Comparison of ENCODE assay signal across 7 mouse cellular contexts in the genomic region with DNA sequence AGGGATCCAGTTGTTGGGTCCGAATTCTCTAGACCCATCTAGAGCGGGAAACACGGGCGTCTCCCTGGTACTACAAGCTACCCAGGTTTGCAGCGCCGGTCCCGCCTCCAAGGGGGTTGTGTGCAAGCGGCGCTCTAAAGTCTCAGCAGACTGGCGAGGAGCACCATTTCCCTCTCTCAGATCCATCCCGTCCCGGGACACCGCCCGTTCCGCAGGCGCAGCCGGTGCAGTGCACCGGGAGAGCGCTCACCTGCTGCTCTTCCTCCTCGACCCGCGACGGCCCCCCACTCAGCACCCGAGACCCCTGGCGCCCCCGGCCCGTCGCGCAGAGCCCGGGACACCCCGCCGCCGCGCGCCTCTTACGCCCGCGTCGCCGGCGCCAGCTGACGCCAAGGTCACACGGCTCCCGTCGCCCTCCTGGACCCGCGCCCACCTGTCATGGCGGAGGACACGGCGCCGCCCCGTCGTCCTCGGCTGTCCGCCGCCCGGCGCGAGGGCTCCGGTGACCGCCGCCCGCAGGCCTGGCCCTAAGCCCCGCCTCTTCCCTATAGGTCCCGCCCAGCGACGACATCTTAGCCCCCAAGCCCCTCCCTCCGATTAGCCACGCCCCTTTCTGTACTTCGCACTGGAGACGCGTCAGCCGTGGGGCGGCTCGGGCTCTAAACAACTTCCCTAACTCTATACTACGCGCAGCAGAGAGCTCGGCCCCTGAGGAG. TPM values are rescaled to one million over a fixed set of nuclear protein-coding genes. Genes with fewer than 3 reads are reported as not detected.
A peak's percentile ranks its signal among the peaks of the same experiment; 100 is the strongest.
DNase-seq lines count a peak whose midpoint lies in the region; ATAC-seq lines count a peak whose summit lies in the region.

A gene (minus strand): TSS at position 534 of the 716 bp plus-strand sequence.

- no peaks in the 10 kb centered on the region for H3K9me3 ChIP-seq in embryonic facial prominence, embryonic 11.5 days (replicated peaks; ENCODE audit: control insufficient read depth, low read length)
- H3K9me3 ChIP-seq in limb, embryonic 10.5 days (replicated peaks) = no peaks in the 10 kb centered on the region
- H3K9me3 ChIP-seq in midbrain, embryonic 13.5 days = no peaks in the 10 kb centered on the region

- no peaks in the 10 kb centered on the region for H3K27me3 ChIP-seq in embryonic facial prominence, embryonic 11.5 days (ENCODE audit: control insufficient read depth, insufficient read depth, low read length)
- H3K27me3 ChIP-seq in limb, embryonic 10.5 days (ENCODE audit: low read depth, poor library complexity, severe bottlenecking) = peaks cover 26% of the 10 kb centered on the region
- peaks cover 54% of the 10 kb centered on the region for H3K27me3 ChIP-seq in midbrain, embryonic 13.5 days

- peak within 1 kb of the TSS; percentile 76 for H3K9ac ChIP-seq in embryonic facial prominence, embryonic 11.5 days (replicated peaks; ENCODE audit: low read length)
- H3K9ac ChIP-seq in midbrain, embryonic 13.5 days (replicated peaks) = peak within 1 kb of the TSS; percentile 79

- peak; percentile 82 for ATAC-seq in embryonic facial prominence, embryonic 11.5 days (replicated peaks; ENCODE audit: insufficient number of reproducible peaks, low FRiP score, low TSS enrichment, low read depth)
- ATAC-seq in granulocyte monocyte progenitor cell, adult 5-6 weeks (replicated peaks; ENCODE audit: poor library complexity, severe bottlenecking) = peak; percentile 82
- peak; percentile 75 for ATAC-seq in midbrain, embryonic 13.5 days

- peaks cover 2% of the 10 kb centered on the region; the same call in 1 of the 2 replicates for H3K4me1 ChIP-seq in embryonic facial prominence, embryonic 11.5 days (ENCODE audit: control insufficient read depth, insufficient read depth, low read length)
- H3K4me1 ChIP-seq in limb, embryonic 10.5 days = peaks cover 47% of the 10 kb centered on the region
- peaks cover 42% of the 10 kb centered on the region for H3K4me1 ChIP-seq in midbrain, embryonic 13.5 days (replicated peaks)

- peak within 1 kb of the TSS; percentile 76 for H3K4me3 ChIP-seq in embryonic facial prominence, embryonic 11.5 days (ENCODE audit: low read depth, low read length)
- peak within 1 kb of the TSS; percentile 81 for H3K4me3 ChIP-seq in limb, embryonic 10.5 days
- peak within 1 kb of the TSS; percentile 75 for H3K4me3 ChIP-seq in midbrain, embryonic 13.5 days (replicated peaks)

- under 1% methylated on average over 76 of the region's 78 CpGs for WGBS in embryonic facial prominence, embryonic 11.5 days
- 2% methylated on average over 78 of the region's 78 CpGs for WGBS in limb, embryonic 10.5 days
- WGBS in midbrain, embryonic 13.5 days = 1% methylated on average over 78 of the region's 78 CpGs

- H3K4me2 ChIP-seq in embryonic facial prominence, embryonic 11.5 days (ENCODE audit: low read depth, low read length) = peak within 1 kb of the TSS; percentile 89
- peak within 1 kb of the TSS; percentile 94 for H3K4me2 ChIP-seq in midbrain, embryonic 13.5 days (replicated peaks)

- H3K36me3 ChIP-seq in embryonic facial prominence, embryonic 11.5 days (replicated peaks; ENCODE audit: control insufficient read depth, insufficient read depth, low read depth, low read length) = no peaks in the 10 kb centered on the region
- H3K36me3 ChIP-seq in limb, embryonic 10.5 days = no peaks in the 10 kb centered on the region
- no peaks in the 10 kb centered on the region for H3K36me3 ChIP-seq in midbrain, embryonic 13.5 days

- peak; percentile 98 for DNase-seq in adrenal gland, postnatal 14 days
- DNase-seq in embryonic facial prominence, embryonic 11.5 days (ENCODE audit: low spot score) = peak; percentile 97
- peak; percentile 95 for DNase-seq in kidney, adult 11 months
- DNase-seq in limb, embryonic 10.5 days (ENCODE audit: low spot score) = peak; percentile 90
- peak; percentile 88 for DNase-seq in spleen, adult 12 weeks (ENCODE audit: low spot score)

- H3K27ac ChIP-seq in embryonic facial prominence, embryonic 11.5 days (replicated peaks; ENCODE audit: low read depth, low read length) = no peak within 1 kb of the TSS
- peak within 1 kb of the TSS; percentile 88 for H3K27ac ChIP-seq in limb, embryonic 10.5 days
- H3K27ac ChIP-seq in midbrain, embryonic 13.5 days = no peak within 1 kb of the TSS

RNA-seq across cellular contexts. Expression of the gene that starts here (rescaled TPM):
- 60.3 and 60.6 TPM in 2 replicates for total RNA-seq in adrenal gland, postnatal 14 days (2021)
- 32.1 and 34.4 TPM in 2 replicates for polyA plus RNA-seq in embryonic facial prominence, embryonic 11.5 days (2014; fragmentation: Nextera tagmentation; extraction: Ambion mirVana)
- total RNA-seq in granulocyte monocyte progenitor cell, adult 5-6 weeks (2014; fragmentation: Nextera tagmentation) = 24.3 and 26.4 TPM in 2 replicates
- 22.3 and 22.4 TPM in 2 replicates for total RNA-seq in granulocyte monocyte progenitor cell, adult 5-6 weeks (2017)
- 23.6 and 29.2 TPM in 2 replicates for polyA plus RNA-seq in limb, embryonic 10.5 days (2016; fragmentation: Nextera tagmentation; extraction: Ambion mirVana)
- 14.9 and 18.9 TPM in 2 replicates for polyA plus RNA-seq in midbrain, embryonic 13.5 days (2015; fragmentation: Nextera tagmentation; extraction: Ambion mirVana)
